In genomic region chr4:105108641-105109198, GRCm38 (mm10) we compare ENCODE assay signal across 8 mouse cellular contexts. TPM values are rescaled to one million over a fixed set of nuclear protein-coding genes. Genes with fewer than 3 reads are reported as not detected.
DNase-seq lines count a peak whose midpoint lies in the region; ATAC-seq lines count a peak whose summit lies in the region.

No protein-coding gene starts in this region.

- peak overlapping the region; percentile 86; the same call in 1 of the 2 replicates for H3K9ac ChIP-seq in hindbrain, embryonic 11.5 days (ENCODE audit: low read depth, low read length)
- H3K9ac ChIP-seq in liver, embryonic 16.5 days (ENCODE audit: low read depth, low read length): no peak overlapping the region
- peak overlapping the region; percentile 83 for H3K9ac ChIP-seq in stomach, embryonic 16.5 days (ENCODE audit: low read length)

- ATAC-seq in hindbrain, embryonic 11.5 days (ENCODE audit: low FRiP score): peak; percentile 8; the same call in 1 of the 2 replicates
- no peak for ATAC-seq in liver, embryonic 16.5 days (ENCODE audit: low read depth)
- ATAC-seq in stomach, embryonic 16.5 days (ENCODE audit: insufficient read depth, low FRiP score): no peak

- peak overlapping the region; percentile 92 for H3K4me2 ChIP-seq in hindbrain, embryonic 11.5 days (replicated peaks; ENCODE audit: low read depth, low read length)
- H3K4me2 ChIP-seq in liver, embryonic 16.5 days (ENCODE audit: low read depth, low read length): peak overlapping the region; percentile 56
- H3K4me2 ChIP-seq in stomach, embryonic 16.5 days (ENCODE audit: low read depth, low read length): peak overlapping the region; percentile 95

- H3K4me3 ChIP-seq in hindbrain, embryonic 11.5 days (ENCODE audit: low read depth, low read length): peak overlapping the region; percentile 73
- H3K4me3 ChIP-seq in liver, embryonic 16.5 days (ENCODE audit: low read depth, low read length): peak overlapping the region; percentile 59
- H3K4me3 ChIP-seq in stomach, embryonic 16.5 days (replicated peaks; ENCODE audit: low read length): peak overlapping the region; percentile 65

- no peaks in the 10 kb centered on the region; the same call in 1 of the 2 replicates for H3K4me1 ChIP-seq in hindbrain, embryonic 11.5 days (replicated peaks; ENCODE audit: control insufficient read depth, insufficient read depth, low read length)
- H3K4me1 ChIP-seq in liver, embryonic 16.5 days (ENCODE audit: control insufficient read depth, low read depth, low read length): no peaks in the 10 kb centered on the region
- peaks cover 11% of the 10 kb centered on the region; the same call in 1 of the 2 replicates for H3K4me1 ChIP-seq in stomach, embryonic 16.5 days (ENCODE audit: control insufficient read depth, insufficient read depth, low read length)

- H3K27me3 ChIP-seq in hindbrain, embryonic 11.5 days (ENCODE audit: control insufficient read depth, insufficient read depth, low read length): no peaks in the 10 kb centered on the region; the same call in 1 of the 2 replicates
- H3K27me3 ChIP-seq in liver, embryonic 16.5 days (ENCODE audit: control insufficient read depth, insufficient read depth, low read depth, low read length): peaks cover 32% of the 10 kb centered on the region
- H3K27me3 ChIP-seq in stomach, embryonic 16.5 days (ENCODE audit: control insufficient read depth, insufficient read depth, low read length): no peaks in the 10 kb centered on the region

- no peak overlapping the region for H3K27ac ChIP-seq in hindbrain, embryonic 11.5 days (ENCODE audit: low read depth, low read length)
- no peak overlapping the region for H3K27ac ChIP-seq in liver, embryonic 16.5 days (ENCODE audit: low read length)
- no peak overlapping the region for H3K27ac ChIP-seq in stomach, embryonic 16.5 days (ENCODE audit: low read length)

- H3K9me3 ChIP-seq in hindbrain, embryonic 11.5 days (ENCODE audit: control insufficient read depth, low read length): no peaks in the 10 kb centered on the region
- no peaks in the 10 kb centered on the region for H3K9me3 ChIP-seq in liver, embryonic 16.5 days (replicated peaks; ENCODE audit: control insufficient read depth, low read length)
- H3K9me3 ChIP-seq in stomach, embryonic 16.5 days (replicated peaks; ENCODE audit: control insufficient read depth, low read length): no peaks in the 10 kb centered on the region

- peak; percentile 17 for DNase-seq in retina, embryonic 14.5 days (ENCODE audit: low spot score)
- no peak for DNase-seq in retina, postnatal 1 day
- DNase-seq in hindbrain, embryonic 11.5 days (ENCODE audit: low spot score): no peak
- no peak for DNase-seq in right cerebral cortex, adult 2 months (ENCODE audit: low spot score in 2 of 2)
- no peak for DNase-seq in MN1 (ENCODE audit: low spot score)
- DNase-seq in cerebellum, postnatal 25 days: no peak

- H3K36me3 ChIP-seq in hindbrain, embryonic 11.5 days (ENCODE audit: control insufficient read depth, insufficient read depth, low read length): no peaks in the 10 kb centered on the region
- no peaks in the 10 kb centered on the region for H3K36me3 ChIP-seq in liver, embryonic 16.5 days (ENCODE audit: control insufficient read depth, insufficient read depth)
- no peaks in the 10 kb centered on the region for H3K36me3 ChIP-seq in stomach, embryonic 16.5 days (ENCODE audit: control insufficient read depth, insufficient read depth, low read length)

- 29% methylated on average over 5 of the region's 5 CpGs for WGBS in hindbrain, embryonic 11.5 days
- WGBS in liver, embryonic 16.5 days (ENCODE audit: insufficient replicate concordance): 24% methylated on average over 5 of the region's 5 CpGs
- WGBS in stomach, embryonic 16.5 days: 29% methylated on average over 5 of the region's 5 CpGs

RNA-seq across cellular contexts. Expression of gene Prkaa2, which starts 1.0 kb away (rescaled TPM):
- polyA plus RNA-seq in hindbrain, embryonic 11.5 days (2014; fragmentation: Nextera tagmentation; extraction: Ambion mirVana): 5.0 TPM in 2 replicates
- polyA plus RNA-seq in liver, embryonic 16.5 days (2015; fragmentation: Nextera tagmentation; extraction: Ambion mirVana): 0.37 and 0.47 TPM in 2 replicates
- 2.5 and 3.0 TPM in 2 replicates for polyA plus RNA-seq in stomach, embryonic 16.5 days (2015; fragmentation: Nextera tagmentation; extraction: Ambion mirVana)

RNA-seq across cellular contexts. Expression of gene Plpp3, which starts 48.4 kb away (rescaled TPM):
- 51.1 and 52.7 TPM in 2 replicates for polyA plus RNA-seq in hindbrain, embryonic 11.5 days (2014; fragmentation: Nextera tagmentation; extraction: Ambion mirVana)
- 18.0 and 21.2 TPM in 2 replicates for polyA plus RNA-seq in liver, embryonic 16.5 days (2015; fragmentation: Nextera tagmentation; extraction: Ambion mirVana)
- 65.3 and 69.9 TPM in 2 replicates for polyA plus RNA-seq in stomach, embryonic 16.5 days (2015; fragmentation: Nextera tagmentation; extraction: Ambion mirVana)
